Comparison of ENCODE assay signal across 14 mouse cellular contexts in the genomic region with DNA sequence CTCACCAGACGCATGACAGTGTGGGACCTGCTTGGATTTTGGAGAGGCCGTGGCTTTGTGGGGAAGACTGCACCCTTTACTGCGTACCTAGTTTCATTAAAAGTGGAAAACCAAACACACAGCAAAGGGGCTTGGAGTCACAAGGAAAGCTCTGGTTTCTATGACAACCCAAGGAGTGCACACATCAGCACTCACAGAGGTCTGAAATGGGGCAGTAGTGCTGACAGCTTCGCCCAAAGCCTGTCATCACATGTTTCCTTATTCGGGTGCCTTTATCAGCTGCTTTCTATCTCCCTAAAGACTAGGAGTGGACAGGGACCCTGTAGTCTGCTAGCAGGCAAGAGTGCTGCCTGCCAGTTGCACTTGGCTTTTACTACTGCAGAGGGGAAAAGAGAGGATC. TPM values are rescaled to one million over a fixed set of nuclear protein-coding genes. Genes with fewer than 3 reads are reported as not detected.
DNase-seq lines count a peak whose midpoint lies in the region; ATAC-seq and TF ChIP-seq lines count a peak whose summit lies in the region.
"Had no signal": no experiment of that assay in that cellular context is flagged by ENCODE, and none has a peak within 500 bp of the region (broad histone marks: within the 10 kb centered on the region; RNA-seq: fewer than 3 reads in every experiment).

No protein-coding gene starts in this region.

- H3K27ac ChIP-seq in heart, postnatal 0 days (ENCODE audit: low read depth): no peak overlapping the region
- no peak overlapping the region for H3K27ac ChIP-seq in embryonic facial prominence, embryonic 14.5 days (replicated peaks; ENCODE audit: low read depth, low read length)
- H3K27ac ChIP-seq in midbrain, embryonic 13.5 days: peak overlapping the region; percentile 68
- H3K27ac ChIP-seq in stomach, postnatal 0 days (replicated peaks): no peak overlapping the region

- no peak overlapping the region for H3K9ac ChIP-seq in heart, postnatal 0 days (replicated peaks; ENCODE audit: low read depth, low read length)
- no peak overlapping the region for H3K9ac ChIP-seq in embryonic facial prominence, embryonic 14.5 days (ENCODE audit: low read depth, low read length)
- H3K9ac ChIP-seq in midbrain, embryonic 13.5 days (replicated peaks): no peak overlapping the region
- no peak overlapping the region for H3K9ac ChIP-seq in stomach, postnatal 0 days (ENCODE audit: low read length)

- DNase-seq in heart, postnatal 0 days (ENCODE audit: low spot score): no peak
- DNase-seq in heart, postnatal 10 days: no peak
- DNase-seq in embryo, embryonic 10 days (ENCODE audit: low spot score): peak; percentile 34
- peak; percentile 22 for DNase-seq in embryonic facial prominence, embryonic 14.5 days (ENCODE audit: low spot score)
- DNase-seq in stomach, postnatal 0 days (ENCODE audit: low spot score): no peak
- DNase-seq in layer of hippocampus, adult 9-10 months (ENCODE audit: low spot score): no peak
- DNase-seq: adrenal gland, postnatal 25 days; cerebellum, adult 11-12 months; kidney, adult 18-20 months; left cerebral cortex, postnatal 4 days; lung, adult 18-20 months had no signal

- no peak for TF ChIP-seq CTCF in heart, postnatal 0 days (IDR thresholded peaks at IDR 0.05; ENCODE audit: low read depth)
- no peak for TF ChIP-seq CTCF in stomach, postnatal 0 days (IDR thresholded peaks at IDR 0.05; ENCODE audit: low read depth)

- intact Hi-C loops in heart, postnatal 10 days (cut with DNase I): no loop called here

- no peak for ATAC-seq in heart, postnatal 0 days (ENCODE audit: insufficient read depth, low read depth)
- ATAC-seq in embryonic facial prominence, embryonic 14.5 days (ENCODE audit: low read depth): no peak
- peak; percentile 67 for ATAC-seq in midbrain, embryonic 13.5 days
- ATAC-seq in granulocyte monocyte progenitor cell, adult 5-6 weeks (replicated peaks; ENCODE audit: poor library complexity, severe bottlenecking): no peak
- no peak for ATAC-seq in stomach, postnatal 0 days (ENCODE audit: low FRiP score, low TSS enrichment)

- H3K4me2 ChIP-seq in heart, postnatal 0 days (ENCODE audit: low read depth, low read length): peak overlapping the region; percentile 13; the same call in 1 of the 2 replicates
- H3K4me2 ChIP-seq in embryonic facial prominence, embryonic 14.5 days (ENCODE audit: low read depth, low read length): no peak overlapping the region
- peak overlapping the region; percentile 27; the same call in 1 of the 2 replicates for H3K4me2 ChIP-seq in midbrain, embryonic 13.5 days (replicated peaks)
- H3K4me2 ChIP-seq in stomach, postnatal 0 days (replicated peaks; ENCODE audit: low read depth): no peak overlapping the region

- no peaks in the 10 kb centered on the region for H3K4me1 ChIP-seq in heart, postnatal 0 days (ENCODE audit: control insufficient read depth, insufficient read depth)
- peaks cover 5% of the 10 kb centered on the region for H3K4me1 ChIP-seq in embryonic facial prominence, embryonic 14.5 days (ENCODE audit: control insufficient read depth, insufficient read depth, low read length)
- H3K4me1 ChIP-seq in midbrain, embryonic 13.5 days (replicated peaks): peaks cover 9% of the 10 kb centered on the region
- no peaks in the 10 kb centered on the region for H3K4me1 ChIP-seq in stomach, postnatal 0 days (replicated peaks; ENCODE audit: control insufficient read depth, insufficient read depth)

- TF ChIP-seq EP300 in heart, postnatal 0 days (IDR thresholded peaks at IDR 0.05; ENCODE audit: low read depth): no peak
- no peak for TF ChIP-seq EP300 in stomach, postnatal 0 days (optimal IDR thresholded peaks at IDR 0.05)

- no peak overlapping the region for H3K4me3 ChIP-seq in heart, postnatal 0 days (ENCODE audit: low read depth, low read length)
- H3K4me3 ChIP-seq in embryonic facial prominence, embryonic 14.5 days (ENCODE audit: low read depth, low read length): no peak overlapping the region
- H3K4me3 ChIP-seq in midbrain, embryonic 13.5 days (replicated peaks): no peak overlapping the region
- no peak overlapping the region for H3K4me3 ChIP-seq in stomach, postnatal 0 days (ENCODE audit: low read depth, low read length)

- no peaks in the 10 kb centered on the region for H3K36me3 ChIP-seq in heart, postnatal 0 days (replicated peaks; ENCODE audit: control insufficient read depth, insufficient read depth, low read length)
- H3K36me3 ChIP-seq in embryonic facial prominence, embryonic 14.5 days (ENCODE audit: control insufficient read depth, insufficient read depth, low read length): no peaks in the 10 kb centered on the region
- H3K36me3 ChIP-seq in midbrain, embryonic 13.5 days: no peaks in the 10 kb centered on the region
- H3K36me3 ChIP-seq in stomach, postnatal 0 days (ENCODE audit: control insufficient read depth, insufficient read depth, low read length): no peaks in the 10 kb centered on the region

- H3K9me3 ChIP-seq in heart, postnatal 0 days (replicated peaks; ENCODE audit: control insufficient read depth, low read length): no peaks in the 10 kb centered on the region
- no peaks in the 10 kb centered on the region for H3K9me3 ChIP-seq in embryonic facial prominence, embryonic 14.5 days (ENCODE audit: control insufficient read depth, low read length)
- no peaks in the 10 kb centered on the region for H3K9me3 ChIP-seq in midbrain, embryonic 13.5 days
- no peaks in the 10 kb centered on the region for H3K9me3 ChIP-seq in stomach, postnatal 0 days (ENCODE audit: control insufficient read depth, low read length)

- 18% methylated on average over 5 of the region's 5 CpGs for WGBS in heart, postnatal 0 days
- WGBS in embryonic facial prominence, embryonic 14.5 days: 37% methylated on average over 5 of the region's 5 CpGs
- WGBS in midbrain, embryonic 13.5 days: 39% methylated on average over 5 of the region's 5 CpGs
- WGBS in stomach, postnatal 0 days: 20% methylated on average over 5 of the region's 5 CpGs

- H3K27me3 ChIP-seq in heart, postnatal 0 days (ENCODE audit: control insufficient read depth, insufficient read depth, low read length): no peaks in the 10 kb centered on the region
- no peaks in the 10 kb centered on the region for H3K27me3 ChIP-seq in embryonic facial prominence, embryonic 14.5 days (replicated peaks; ENCODE audit: control insufficient read depth, insufficient read depth, low read length)
- H3K27me3 ChIP-seq in midbrain, embryonic 13.5 days: no peaks in the 10 kb centered on the region
- H3K27me3 ChIP-seq in stomach, postnatal 0 days (ENCODE audit: control insufficient read depth, insufficient read depth, low read length): no peaks in the 10 kb centered on the region

RNA-seq across cellular contexts. Expression of a gene that starts 27.4 kb away (rescaled TPM):
- not detected in 2 replicates for total RNA-seq in heart, postnatal 0 days (2014; rRNA removed; ENCODE audit: low replicate concordance)
- not detected in 2 replicates for polyA plus RNA-seq in heart, postnatal 0 days (2015; fragmentation: Nextera tagmentation; extraction: Ambion mirVana)
- total RNA-seq in heart, postnatal 10 days (2021): not detected
- 1.3 and 2.0 TPM in 2 replicates for polyA plus RNA-seq in embryonic facial prominence, embryonic 14.5 days (2014; fragmentation: Nextera tagmentation; extraction: Ambion mirVana)
- polyA plus RNA-seq in midbrain, embryonic 13.5 days (2015; fragmentation: Nextera tagmentation; extraction: Ambion mirVana): 3.6 TPM in 2 replicates
- not detected in 2 replicates for total RNA-seq in granulocyte monocyte progenitor cell, adult 5-6 weeks (2014; fragmentation: Nextera tagmentation)
- not detected in 2 replicates for total RNA-seq in granulocyte monocyte progenitor cell, adult 5-6 weeks (2017)
- polyA plus RNA-seq in stomach, postnatal 0 days (2015; fragmentation: Nextera tagmentation; extraction: Ambion mirVana): 0.10 and 0.12 TPM in 2 replicates
- polyA plus RNA-seq: spleen, adult 2 months had no signal

Comparison
In these comparisons a context has a peak if more than half of its experiments do, and no peak if none do; other contexts are left out.
1. DNase-seq: peak in embryo, embryonic 10 days (single experiment) and embryonic facial prominence, embryonic 14.5 days (single experiment); none in heart, postnatal 0 days (single experiment), heart, postnatal 10 days (0 of 2), stomach, postnatal 0 days (single experiment) and layer of hippocampus, adult 9-10 months (single experiment).
2. H3K4me2 ChIP-seq: peak in heart, postnatal 0 days (single experiment) and midbrain, embryonic 13.5 days (single experiment); none in embryonic facial prominence, embryonic 14.5 days (single experiment) and stomach, postnatal 0 days (single experiment).